Mouse (Mus musculus) brain, embryonic 14.5 days (tissue): Measurements from ENCODE around the gene Hmcn1.

Experiments
- CTCF ChIP-seq: fragments of 200-500 bp; IDR thresholded peaks from 2 replicates; pipeline ENCODE4 v1.5.1; 2012; ENCODE audit warnings: inconsistent platforms, mild to moderate bottlenecking, moderate library complexity, borderline replicate concordance; ENCODE audit not compliant: insufficient read depth, insufficient read length; ENCODE audit errors: extremely low read depth
- POLR2A ChIP-seq: fragments of 200-500 bp; IDR thresholded peaks from 2 replicates; pipeline ENCODE4 v1.6.1; 2012; ENCODE audit warnings: mild to moderate bottlenecking, inconsistent platforms, borderline replicate concordance; ENCODE audit not compliant: poor library complexity, insufficient read depth, insufficient read length, severe bottlenecking; ENCODE audit errors: extremely low read depth

GRCm38 (mm10) chr1:150682044-150682443, 311.2 kb downstream of the Hmcn1 start:
- no peak for TF ChIP-seq CTCF
- no peak for TF ChIP-seq POLR2A
